Mouse (Mus musculus) lung, embryonic 14.5 days (tissue): ENCODE data around the gene Tigar. TPM values are rescaled to one million over a fixed set of nuclear protein-coding genes. Genes with fewer than 3 reads are reported as not detected.
A peak's percentile ranks its signal among the peaks of the same experiment; 100 is the strongest.

Experiments used
- ATAC-seq: fragments of 200-750 bp; cut with Nextera tagmentation; 2 replicates; pipeline ENCODE4 v1.8.0; 2017; ENCODE audit warnings: mild to moderate bottlenecking, moderate TSS enrichment, moderate library complexity; ENCODE audit not compliant: insufficient read depth
- DNase-seq: peaks from one replicate; pipeline ENCODE4 v3.0.0-alpha.2; 2015
- H3K27ac ChIP-seq: fragments of 300-500 bp; sonication (generic); 2 replicates; pipeline ENCODE4 v1.5.1; 2014; ENCODE audit warnings: low read depth, mild to moderate bottlenecking, moderate library complexity
- H3K27me3 ChIP-seq: fragments of 300-500 bp; sonication (generic); 2 replicates; pipeline ENCODE4 v1.6.1; 2014; ENCODE audit warnings: low read length, control low read depth; ENCODE audit not compliant: insufficient read depth
- H3K36me3 ChIP-seq: fragments of 300-500 bp; sonication (generic); 2 replicates; pipeline ENCODE4 v1.6.1; 2014; ENCODE audit warnings: control low read depth; ENCODE audit not compliant: insufficient read depth
- H3K4me1 ChIP-seq: fragments of 300-500 bp; sonication (generic); 2 replicates; pipeline ENCODE4 v1.6.1; 2014; ENCODE audit warnings: antibody characterized with exemption, control low read depth; ENCODE audit not compliant: insufficient read depth
- H3K4me2 ChIP-seq: fragments of 300-500 bp; sonication (generic); 2 replicates; pipeline ENCODE4 v1.6.1; 2014; ENCODE audit warnings: mild to moderate bottlenecking
- H3K4me3 ChIP-seq: fragments of 300-500 bp; sonication (generic); 2 replicates; pipeline ENCODE4 v1.5.1; 2014; ENCODE audit warnings: low read depth, low read length
- H3K9ac ChIP-seq: fragments of 300-500 bp; sonication (generic); 2 replicates; pipeline ENCODE4 v1.6.1; 2014
- H3K9me3 ChIP-seq: fragments of 300-500 bp; sonication (generic); 2 replicates; pipeline ENCODE4 v1.6.1; 2016; ENCODE audit warnings: low read depth, low read length, control low read depth
- CTCF ChIP-seq: IDR thresholded peaks from 2 replicates; pipeline ENCODE4 v1.5.1; 2016; ENCODE audit warnings: antibody characterized with exemption, low read depth
- WGBS: fragments of 180-500 bp; shearing (Covaris S2); extraction: QIAGEN DNeasy Blood & Tissue Kit; methylation state at CpG from one replicate; pipeline ENCODE4 v1.1.7; 2014; 5-methylcytosine and 5-hydroxymethylcytosine counted together
- polyA plus RNA-seq: library from polyadenylated mRNA; unstranded; fragments of >200 nt; fragmentation: Nextera tagmentation; extraction: Ambion mirVana; gene quantifications from 2 replicates; pipeline ENCODE4 v1.2.1, GENCODE M21; 2014

Gene Tigar
- polyA plus RNA-seq, 1 experiment from 2014 or later: 3.5 TPM

GRCm38 (mm10) chr6:127152106-127152951 lies 43.0 kb upstream of the Tigar start, which contains the start of gene Ccnd2:
TSS of gene Ccnd2 (minus strand) at chr6:127152193.
- Histone ChIP-seq H3K9ac (peak within 1 kb of the TSS; percentile 52), H3K36me3 (peaks cover 7% of the 10 kb centered on the region; the same call in 1 of the 2 replicates), H3K27me3 (no peaks in the 10 kb centered on the region), H3K9me3 (no peaks in the 10 kb centered on the region), H3K4me2 (peak within 1 kb of the TSS; percentile 79), H3K4me3 (peak within 1 kb of the TSS; percentile 73), H3K4me1 (peaks cover 7% of the 10 kb centered on the region), H3K27ac (peak within 1 kb of the TSS; percentile 94)
- ATAC-seq (peak; percentile 71), DNase-seq (peak; percentile 92)
- WGBS: under 1% methylated on average over 40 of the region's 40 CpGs
- TF ChIP-seq CTCF: peak; percentile 16; the same call in 1 of the 2 replicates

GRCm38 (mm10) chr6:127151565-127152105 lies 42.3 kb upstream of the Tigar start:
- DNase-seq (peak; percentile 77), ATAC-seq (peak; percentile 6)
- Histone ChIP-seq H3K4me2 (peak overlapping the region; percentile 79), H3K4me1 (peaks cover 9% of the 10 kb centered on the region), H3K4me3 (peak overlapping the region; percentile 73), H3K9me3 (no peaks in the 10 kb centered on the region), H3K9ac (peak overlapping the region; percentile 52), H3K27me3 (no peaks in the 10 kb centered on the region), H3K36me3 (peaks cover 14% of the 10 kb centered on the region), H3K27ac (peak overlapping the region; percentile 94)
- TF ChIP-seq CTCF: 0 out of 2 replicates have a peak, but pooled peaks have one; percentile 29
- WGBS: under 1% methylated on average over 29 of the region's 29 CpGs

DNA sequence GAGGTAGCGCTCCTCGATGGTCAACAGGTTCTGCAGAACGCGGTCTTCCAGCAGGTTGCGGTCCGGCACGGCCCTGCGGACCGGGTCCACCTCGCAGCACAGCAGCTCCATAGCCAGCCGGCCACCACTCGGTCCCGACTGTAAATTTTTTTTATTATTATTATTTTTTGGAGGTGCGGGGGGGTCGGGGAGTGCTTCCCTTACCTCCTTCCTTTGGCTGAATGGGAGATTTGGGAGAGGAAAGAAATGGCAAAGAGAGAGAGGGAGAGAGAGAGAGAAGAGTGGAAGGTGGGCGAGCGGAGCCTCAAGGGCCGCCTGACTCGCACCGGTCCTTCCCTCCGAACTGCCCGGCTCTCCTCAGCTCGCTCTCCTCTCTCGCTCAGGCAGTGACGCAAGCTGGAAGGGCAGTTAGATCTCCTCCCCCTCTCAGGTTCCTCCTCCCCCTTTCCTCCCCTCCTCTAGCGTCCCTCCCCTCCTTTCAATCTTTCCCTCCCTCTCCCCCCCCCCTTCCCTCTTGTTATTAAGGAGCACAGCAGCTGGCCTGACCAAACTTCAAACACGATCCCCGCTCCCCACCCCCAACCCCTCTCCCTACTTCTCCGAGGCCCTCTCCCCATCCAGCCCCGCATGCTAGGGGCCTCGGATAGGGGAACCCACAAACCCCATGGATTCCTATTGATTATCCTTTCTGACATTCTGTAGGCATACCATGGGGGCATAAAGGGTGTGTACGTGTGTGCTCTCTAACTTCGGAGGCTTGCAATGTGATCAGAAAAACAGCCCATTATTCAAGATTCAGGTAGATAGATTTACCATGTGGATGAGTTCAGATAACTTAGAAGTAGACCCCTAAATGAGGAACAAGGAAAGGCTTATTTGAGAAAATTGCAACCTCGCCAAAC lies 41.6 kb upstream of the Tigar start:
- Histone ChIP-seq H3K4me3 (peak overlapping the region; percentile 73), H3K27ac (peak overlapping the region; percentile 94), H3K4me1 (peaks cover 10% of the 10 kb centered on the region), H3K36me3 (peaks cover 21% of the 10 kb centered on the region), H3K9ac (peak overlapping the region; percentile 97), H3K27me3 (no peaks in the 10 kb centered on the region), H3K4me2 (peak overlapping the region; percentile 79), H3K9me3 (no peaks in the 10 kb centered on the region)
- peak; percentile 52 for ATAC-seq
- WGBS: 1% methylated on average over 34 of the region's 34 CpGs
- no peak for TF ChIP-seq CTCF
- DNase-seq: peak; percentile 92

DNA sequence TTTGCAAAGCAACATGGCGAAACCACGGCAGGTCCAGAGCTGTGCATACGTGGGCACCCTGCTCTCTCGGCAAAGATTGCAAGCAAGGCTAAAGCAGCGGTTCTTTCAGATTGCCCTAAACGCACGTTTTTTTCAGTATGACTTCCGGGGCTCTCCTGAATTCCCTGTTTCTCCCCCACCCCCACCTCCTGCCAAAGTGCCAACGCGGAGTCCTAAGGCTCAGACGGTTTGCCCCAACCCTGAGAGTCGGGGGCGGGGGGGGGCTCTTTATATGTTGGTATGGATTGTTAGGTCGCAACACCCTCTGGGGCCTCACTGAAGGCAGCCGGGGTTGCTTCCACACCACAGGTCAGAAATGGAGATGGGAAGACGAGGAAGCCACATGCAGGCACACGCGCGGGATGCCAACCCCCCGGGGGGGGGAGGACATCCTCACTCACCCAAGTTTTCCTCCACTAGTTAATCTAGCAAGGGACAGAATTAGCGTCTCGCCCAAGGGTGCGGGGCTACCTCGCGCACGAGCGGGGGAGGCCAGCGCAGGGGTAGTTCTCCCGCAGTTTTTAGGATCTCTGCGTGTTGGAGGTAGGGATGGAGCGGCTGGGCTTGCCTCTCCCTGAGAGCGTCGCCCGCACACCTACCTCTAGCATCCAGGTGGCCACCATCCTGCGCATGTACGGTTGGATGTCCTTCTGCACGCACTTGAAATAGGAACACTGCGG lies 40.7 kb upstream of the Tigar start:
- ATAC-seq: no peak
- Histone ChIP-seq H3K4me1 (peaks cover 12% of the 10 kb centered on the region), H3K27ac (peak overlapping the region; percentile 81), H3K4me3 (peak overlapping the region; percentile 73), H3K9ac (peak overlapping the region; percentile 97), H3K4me2 (peak overlapping the region; percentile 79), H3K36me3 (peaks cover 29% of the 10 kb centered on the region), H3K9me3 (no peaks in the 10 kb centered on the region), H3K27me3 (no peaks in the 10 kb centered on the region)
- DNase-seq: peak; percentile 66
- under 1% methylated on average over 38 of the region's 38 CpGs for WGBS
- TF ChIP-seq CTCF: no peak

- H3K4me3 ChIP-seq: peak overlapping the region; percentile 73
- ATAC-seq (no peak), DNase-seq (peak; percentile 49)
- H3K9ac ChIP-seq: peak overlapping the region; percentile 97
- peaks cover 12% of the 10 kb centered on the region for H3K4me1 ChIP-seq
- peak overlapping the region; percentile 79 for H3K4me2 ChIP-seq
- H3K9me3 ChIP-seq: no peaks in the 10 kb centered on the region
- H3K27me3 ChIP-seq: no peaks in the 10 kb centered on the region
- peaks cover 36% of the 10 kb centered on the region for H3K36me3 ChIP-seq
- no peak for TF ChIP-seq CTCF
- under 1% methylated on average over 30 of the region's 30 CpGs for WGBS
- peak overlapping the region; percentile 81 for H3K27ac ChIP-seq
Observed at GRCm38 (mm10) chr6:127149303-127149943, 40.1 kb upstream of the Tigar start.
